Mouse (Mus musculus): ENCODE results near the gene Enox1. TPM values are rescaled to one million over a fixed set of nuclear protein-coding genes. Genes with fewer than 3 reads are reported as not detected.

Enox1 gene
- total RNA-seq, 1 experiment from 2014 or later, result 6.7 TPM

GRCm38 (mm10) chr14:77195314-77196020 is 38.9 kb downstream of the Enox1 start:
- peak; percentile 17 for DNase-seq

GRCm38 (mm10) chr14:77196246-77196645 is 39.7 kb downstream of the Enox1 start:
- no peak for DNase-seq

GRCm38 (mm10) chr14:77197414-77197915 is 40.9 kb downstream of the Enox1 start:
- DNase-seq, result no peak

GRCm38 (mm10) chr14:77210889-77211288 is 54.3 kb downstream of the Enox1 start:
- DNase-seq, result no peak

- no peak for DNase-seq
Observed at GRCm38 (mm10) chr14:77213210-77213609, 56.6 kb downstream of the Enox1 start.

GRCm38 (mm10) chr14:77214848-77215247 is 58.3 kb downstream of the Enox1 start:
- no peak for DNase-seq

GRCm38 (mm10) chr14:77225346-77225745 is 68.8 kb downstream of the Enox1 start:
- no peak for DNase-seq

- no peak for DNase-seq
Observed at GRCm38 (mm10) chr14:77238811-77239210, 82.2 kb downstream of the Enox1 start.

GRCm38 (mm10) chr14:77239360-77239759 is 82.8 kb downstream of the Enox1 start:
- DNase-seq, result no peak

- DNase-seq, result no peak
Observed at GRCm38 (mm10) chr14:77246977-77247376, 90.4 kb downstream of the Enox1 start.

- no peak for DNase-seq
Observed at GRCm38 (mm10) chr14:77248426-77248825, 91.9 kb downstream of the Enox1 start.

- no peak for DNase-seq
Observed at GRCm38 (mm10) chr14:77248946-77249345, 92.4 kb downstream of the Enox1 start.

- DNase-seq, result peak; percentile 8
Observed at GRCm38 (mm10) chr14:77250652-77251238, 94.2 kb downstream of the Enox1 start.

GRCm38 (mm10) chr14:77255201-77255600 is 98.6 kb downstream of the Enox1 start:
- no peak for DNase-seq

GRCm38 (mm10) chr14:77255711-77256110 is 99.1 kb downstream of the Enox1 start:
- peak; percentile 32 for DNase-seq

GRCm38 (mm10) chr14:77256943-77257342 is 100.4 kb downstream of the Enox1 start:
- DNase-seq, result no peak

- peak; percentile 10 for DNase-seq
Observed at GRCm38 (mm10) chr14:77257461-77257860, 100.9 kb downstream of the Enox1 start.

- DNase-seq, result no peak
Observed at GRCm38 (mm10) chr14:77258186-77258585, 101.6 kb downstream of the Enox1 start.

- DNase-seq, result peak; percentile 31
Observed at GRCm38 (mm10) chr14:77259686-77260085, 103.1 kb downstream of the Enox1 start.

- DNase-seq, result peak; percentile 53
Observed at GRCm38 (mm10) chr14:77260107-77260506, 103.5 kb downstream of the Enox1 start.

GRCm38 (mm10) chr14:77266805-77267771 is 110.5 kb downstream of the Enox1 start:
- DNase-seq, result no peak

GRCm38 (mm10) chr14:77272248-77272930 is 115.8 kb downstream of the Enox1 start:
- DNase-seq, result no peak

Data from adrenal gland, postnatal 14 days (tissue).